Mouse (Mus musculus) E14TG2a.4 (cell line): Measurements from ENCODE around the gene Gbgt1.

ENCODE experiments used
- CTCF ChIP-seq: conservative IDR thresholded peaks from 2 replicates; pipeline ENCODE4 v1.5.1; 2014; ENCODE audit warnings: low read length
- NANOG ChIP-seq: IDR thresholded peaks from 2 replicates; pipeline ENCODE4 v1.6.1; 2014; ENCODE audit warnings: borderline replicate concordance, low read length, mixed read lengths
- POU5F1 ChIP-seq: IDR thresholded peaks from 2 replicates; pipeline ENCODE4 v1.6.1; 2014; ENCODE audit warnings: low read length, borderline replicate concordance

- TF ChIP-seq CTCF, result no peak
- TF ChIP-seq POU5F1, result no peak
- no peak for TF ChIP-seq NANOG
These were observed 31.7 kb downstream of the Gbgt1 start for GRCm38 (mm10) chr2:28528354-28528730.
